Mouse (Mus musculus) bone marrow macrophage, adult 2 months (primary cell): ENCODE results near the gene Vps37c.

Experiments
- CTCF ChIP-seq: IDR thresholded peaks from 2 replicates; pipeline ENCODE4 v1.5.1; 2012; ENCODE audit warnings: low read depth, mild to moderate bottlenecking, low read length, moderate library complexity
- POLR2A ChIP-seq: IDR thresholded peaks from 2 replicates; pipeline ENCODE4 v1.6.1; 2012; ENCODE audit warnings: mild to moderate bottlenecking, low read depth, low read length, borderline replicate concordance

- TF ChIP-seq POLR2A, result no peak
- TF ChIP-seq CTCF, result no peak
Measured at GRCm38 (mm10) chr19:10758708-10759107, 70.2 kb downstream of the Vps37c start.
